In the genomic region with DNA sequence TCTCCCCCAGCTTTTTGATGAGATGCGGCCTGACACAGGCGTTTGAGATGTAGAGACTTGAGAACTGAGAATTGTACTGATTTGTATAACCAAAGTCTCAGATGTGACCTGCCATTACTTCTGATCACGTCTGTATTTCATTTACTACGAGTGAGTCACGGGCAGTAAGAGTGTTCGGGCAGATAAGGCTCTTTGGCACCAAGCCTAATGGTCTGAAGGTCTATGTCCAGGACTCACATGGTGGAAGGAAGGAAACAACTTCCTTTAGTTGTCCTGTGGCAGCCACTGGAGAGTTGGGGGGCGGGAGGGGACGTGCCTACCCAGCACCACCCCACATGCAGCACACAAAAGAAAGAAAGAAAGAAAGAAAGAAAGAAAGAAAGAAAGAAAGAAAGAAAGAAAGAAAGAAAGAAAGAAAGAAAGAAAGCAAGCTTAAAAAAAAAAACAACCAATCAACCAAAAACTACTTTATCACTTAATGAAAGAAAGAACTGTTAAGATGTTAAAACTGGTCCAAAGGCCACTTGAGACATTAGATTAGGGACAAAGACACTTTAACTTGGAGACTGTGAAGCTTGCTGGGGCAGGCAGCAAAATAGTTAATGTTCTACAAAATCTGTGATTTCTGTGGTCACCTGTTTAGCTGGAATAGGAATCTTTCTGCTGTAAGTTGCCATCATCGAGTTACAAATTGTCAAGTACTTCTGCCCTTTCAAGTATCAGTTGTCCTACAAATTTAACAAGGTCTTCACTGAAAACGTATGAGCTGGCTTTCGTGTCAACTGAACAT, we compare ENCODE assay signal across 9 mouse cellular contexts. TPM values are rescaled to one million over a fixed set of nuclear protein-coding genes. Genes with fewer than 3 reads are reported as not detected.
DNase-seq lines count a peak whose midpoint lies in the region; ATAC-seq lines count a peak whose summit lies in the region.
"Had no signal": no experiment of that assay in that cellular context is flagged by ENCODE, and none has a peak within 500 bp of the region (broad histone marks: within the 10 kb centered on the region; RNA-seq: fewer than 3 reads in every experiment).

No protein-coding gene starts in this region.

- no peaks in the 10 kb centered on the region for H3K36me3 ChIP-seq in heart, embryonic 14.5 days (ENCODE audit: control insufficient read depth, insufficient read depth, low read length)
- H3K36me3 ChIP-seq in kidney, embryonic 16.5 days (ENCODE audit: insufficient read depth, low read length) = peaks cover 9% of the 10 kb centered on the region; the same call in 1 of the 2 replicates
- no peaks in the 10 kb centered on the region for H3K36me3 ChIP-seq in stomach, embryonic 16.5 days (ENCODE audit: control insufficient read depth, insufficient read depth, low read length)

- H3K9me3 ChIP-seq in heart, embryonic 14.5 days (ENCODE audit: control insufficient read depth, low read length) = 0 out of 2 replicates have a peak, but pooled peaks cover 1% of the 10 kb centered on the region
- H3K9me3 ChIP-seq in kidney, embryonic 16.5 days (ENCODE audit: low read length) = no peaks in the 10 kb centered on the region
- H3K9me3 ChIP-seq in stomach, embryonic 16.5 days (replicated peaks; ENCODE audit: control insufficient read depth, low read length) = no peaks in the 10 kb centered on the region

- H3K4me2 ChIP-seq in heart, embryonic 14.5 days (ENCODE audit: low read length) = no peak overlapping the region
- H3K4me2 ChIP-seq in kidney, embryonic 16.5 days (replicated peaks; ENCODE audit: low read depth, low read length) = no peak overlapping the region
- no peak overlapping the region for H3K4me2 ChIP-seq in stomach, embryonic 16.5 days (ENCODE audit: low read depth, low read length)

- 0 out of 2 replicates have a peak, but pooled peaks have one; percentile 43 for ATAC-seq in heart, embryonic 14.5 days (ENCODE audit: insufficient number of reproducible peaks, insufficient read depth, low FRiP score, low read depth)
- no peak; the same call in 1 of the 2 replicates for ATAC-seq in kidney, embryonic 16.5 days (ENCODE audit: low FRiP score, low TSS enrichment)
- ATAC-seq in stomach, embryonic 16.5 days (ENCODE audit: insufficient read depth, low FRiP score) = peak; percentile 80

- H3K4me1 ChIP-seq in heart, embryonic 14.5 days (ENCODE audit: control insufficient read depth in 2 of 2, insufficient read depth in 2 of 2, low read length in 2 of 2) = peaks cover 9 to 21% of the 10 kb centered on the region in 2 experiments; a peak in 3 of 4 replicates
- H3K4me1 ChIP-seq in kidney, embryonic 16.5 days (ENCODE audit: insufficient read depth, low read length) = peaks cover 12% of the 10 kb centered on the region; the same call in 1 of the 2 replicates
- H3K4me1 ChIP-seq in stomach, embryonic 16.5 days (ENCODE audit: control insufficient read depth, insufficient read depth, low read length) = no peaks in the 10 kb centered on the region

- no peaks in the 10 kb centered on the region for H3K27me3 ChIP-seq in heart, embryonic 14.5 days (ENCODE audit: control insufficient read depth, insufficient read depth, low read length)
- no peaks in the 10 kb centered on the region for H3K27me3 ChIP-seq in kidney, embryonic 16.5 days (ENCODE audit: insufficient read depth, low read length)
- H3K27me3 ChIP-seq in stomach, embryonic 16.5 days (ENCODE audit: control insufficient read depth, insufficient read depth, low read length) = no peaks in the 10 kb centered on the region

- H3K4me3 ChIP-seq in heart, embryonic 14.5 days (ENCODE audit: control insufficient read depth in 1 of 2, insufficient read depth in 1 of 2, low read depth in 1 of 2, low read length in 2 of 2) = no peak overlapping the region
- H3K4me3 ChIP-seq in kidney, embryonic 16.5 days (ENCODE audit: low read length) = no peak overlapping the region
- H3K4me3 ChIP-seq in stomach, embryonic 16.5 days (replicated peaks; ENCODE audit: low read length) = no peak overlapping the region

- peak overlapping the region; percentile 25 to 72; a peak in 3 of 4 replicates for H3K27ac ChIP-seq in heart, embryonic 14.5 days (replicated peaks in 1 of 2; ENCODE audit: control insufficient read depth in 1 of 2, insufficient read depth in 1 of 2, low read depth in 2 of 2, low read length in 2 of 2)
- H3K27ac ChIP-seq in kidney, embryonic 16.5 days (ENCODE audit: low read length) = peak overlapping the region; percentile 90
- H3K27ac ChIP-seq in stomach, embryonic 16.5 days (ENCODE audit: low read length) = peak overlapping the region; percentile 71

- peak; percentile 48 to 74 for DNase-seq in urinary bladder, adult 18-20 months (ENCODE audit: low spot score in 2 of 2)
- no peak for DNase-seq in urinary bladder, postnatal 10 days (ENCODE audit: low spot score)
- no peak for DNase-seq in thymus, postnatal 14 days
- no peak for DNase-seq in gastrocnemius, postnatal 10 days
- no peak for DNase-seq in gastrocnemius, postnatal 36 days
- DNase-seq: gastrocnemius, postnatal 25 days had no signal

- 43% methylated on average over 11 of the region's 11 CpGs for WGBS in heart, embryonic 14.5 days
- WGBS in kidney, embryonic 16.5 days = 45% methylated on average over 11 of the region's 11 CpGs
- WGBS in stomach, embryonic 16.5 days = 50% methylated on average over 11 of the region's 11 CpGs

- intact Hi-C loops in gastrocnemius, postnatal 36 days (cut with DNase I) = no loop called here

- no peak overlapping the region for H3K9ac ChIP-seq in heart, embryonic 14.5 days (ENCODE audit: low read length)
- H3K9ac ChIP-seq in kidney, embryonic 16.5 days (replicated peaks; ENCODE audit: low read length) = no peak overlapping the region
- H3K9ac ChIP-seq in stomach, embryonic 16.5 days (ENCODE audit: low read length) = no peak overlapping the region

RNA-seq across cellular contexts. Expression of a gene that starts 24.1 kb away (rescaled TPM):
- polyA plus RNA-seq in heart, embryonic 14.5 days (2014; fragmentation: Nextera tagmentation; extraction: Ambion mirVana) = 1,682 and 1,761 TPM in 2 replicates
- 2,859 and 3,187 TPM in 2 replicates for polyA plus RNA-seq in kidney, embryonic 16.5 days (2015; fragmentation: Nextera tagmentation; extraction: Ambion mirVana)
- polyA plus RNA-seq in stomach, embryonic 16.5 days (2015; fragmentation: Nextera tagmentation; extraction: Ambion mirVana) = 2,089 and 2,252 TPM in 2 replicates
- 1,000 to 10,000 TPM; 1,094 to 1,113 TPM for total RNA-seq in gastrocnemius, postnatal 10 days (2021)
- 1,000 to 10,000 TPM; 1,032 to 1,188 TPM for total RNA-seq in gastrocnemius, postnatal 36 days (2021)

Comparison
In these comparisons a context has a peak if more than half of its experiments do, and no peak if none do; other contexts are left out.
1. DNase-seq: peak in urinary bladder, adult 18-20 months (2 of 2); none in urinary bladder, postnatal 10 days (single experiment), thymus, postnatal 14 days (single experiment), gastrocnemius, postnatal 10 days (single experiment) and gastrocnemius, postnatal 36 days (0 of 2).
2. Peak in every context shown above with its lines, with median percentiles within 50 percentile points of each other: H3K27ac ChIP-seq.